Mouse (Mus musculus) kidney, embryonic 16.5 days (tissue): ENCODE measurements around the gene Erc2. TPM values are rescaled to one million over a fixed set of nuclear protein-coding genes. Genes with fewer than 3 reads are reported as not detected.

Experiments
- ATAC-seq: fragments of 200-750 bp; cut with Nextera tagmentation; 2 replicates; pipeline ENCODE4 v1.8.0; 2017; ENCODE audit warnings: moderate TSS enrichment; ENCODE audit not compliant: low FRiP score, low TSS enrichment
- H3K27ac ChIP-seq: fragments of 300-500 bp; sonication (generic); 2 replicates; pipeline ENCODE4 v1.5.1; 2014; ENCODE audit warnings: low read length
- H3K27me3 ChIP-seq: fragments of 300-500 bp; sonication (generic); 2 replicates; pipeline ENCODE4 v1.6.1; 2014; ENCODE audit warnings: low read length, control low read depth, mixed read lengths; ENCODE audit not compliant: insufficient read depth
- H3K36me3 ChIP-seq: fragments of 300-500 bp; sonication (generic); 2 replicates; pipeline ENCODE4 v1.6.1; 2014; ENCODE audit warnings: low read length, control low read depth, mixed read lengths; ENCODE audit not compliant: insufficient read depth
- H3K4me1 ChIP-seq: fragments of 300-500 bp; sonication (generic); 2 replicates; pipeline ENCODE4 v1.6.1; 2014; ENCODE audit warnings: low read length, control low read depth, mixed read lengths; ENCODE audit not compliant: insufficient read depth
- H3K4me2 ChIP-seq: fragments of 300-500 bp; sonication (generic); replicated peaks from 2 replicates; pipeline ENCODE4 v1.6.1; 2014; ENCODE audit warnings: low read depth, low read length
- H3K4me3 ChIP-seq: fragments of 300-500 bp; sonication (generic); 2 replicates; pipeline ENCODE4 v1.5.1; 2014; ENCODE audit warnings: mild to moderate bottlenecking, low read length
- H3K9ac ChIP-seq: fragments of 300-500 bp; sonication (generic); replicated peaks from 2 replicates; pipeline ENCODE4 v1.6.1; 2014; ENCODE audit warnings: low read length
- H3K9me3 ChIP-seq: fragments of 300-500 bp; sonication (generic); 2 replicates; pipeline ENCODE4 v1.6.1; 2016; ENCODE audit warnings: low read length, control low read depth
- WGBS: fragments of 180-500 bp; shearing (Covaris S2); extraction: QIAGEN DNeasy Blood & Tissue Kit; methylation state at CpG from one replicate; pipeline ENCODE4 v1.1.7; 2014; 5-methylcytosine and 5-hydroxymethylcytosine counted together
- polyA plus RNA-seq: library from polyadenylated mRNA; unstranded; fragments of >200 nt; fragmentation: Nextera tagmentation; extraction: Ambion mirVana; gene quantifications from 2 replicates; pipeline ENCODE4 v1.2.1, GENCODE M21; 2015

The Erc2 gene
- polyA plus RNA-seq, 1 experiment from 2014 or later = 4.9 TPM

- H3K27me3 ChIP-seq = no peaks in the 10 kb centered on the region
- H3K4me1 ChIP-seq = no peaks in the 10 kb centered on the region
- no peak overlapping the region for H3K4me2 ChIP-seq
- H3K4me3 ChIP-seq = no peak overlapping the region
- H3K9me3 ChIP-seq = no peaks in the 10 kb centered on the region
- H3K9ac ChIP-seq = no peak overlapping the region
- no peaks in the 10 kb centered on the region for H3K36me3 ChIP-seq
- 88% methylated on average over 2 of the region's 2 CpGs for WGBS
- no peak for ATAC-seq
- no peak overlapping the region for H3K27ac ChIP-seq
These were observed 163.3 kb downstream of the Erc2 start for GRCm38 (mm10) chr14:27785562-27785961.

GRCm38 (mm10) chr14:27789066-27789898 lies 167.1 kb downstream of the Erc2 start:
- Histone ChIP-seq H3K4me3 (no peak overlapping the region), H3K9me3 (no peaks in the 10 kb centered on the region), H3K9ac (no peak overlapping the region), H3K27me3 (no peaks in the 10 kb centered on the region), H3K27ac (no peak overlapping the region), H3K4me1 (no peaks in the 10 kb centered on the region), H3K4me2 (no peak overlapping the region), H3K36me3 (no peaks in the 10 kb centered on the region)
- WGBS = 63% methylated on average over 6 of the region's 6 CpGs
- ATAC-seq = no peak; the same call in 1 of the 2 replicates

GRCm38 (mm10) chr14:27798184-27798934 lies 176.1 kb downstream of the Erc2 start:
- 92% methylated on average over 11 of the region's 11 CpGs for WGBS
- H3K4me2 ChIP-seq = no peak overlapping the region
- no peak overlapping the region for H3K4me3 ChIP-seq
- H3K9ac ChIP-seq = no peak overlapping the region
- H3K36me3 ChIP-seq = no peaks in the 10 kb centered on the region
- no peaks in the 10 kb centered on the region for H3K9me3 ChIP-seq
- ATAC-seq = no peak
- H3K27ac ChIP-seq = no peak overlapping the region
- H3K27me3 ChIP-seq = no peaks in the 10 kb centered on the region
- no peaks in the 10 kb centered on the region for H3K4me1 ChIP-seq

DNA sequence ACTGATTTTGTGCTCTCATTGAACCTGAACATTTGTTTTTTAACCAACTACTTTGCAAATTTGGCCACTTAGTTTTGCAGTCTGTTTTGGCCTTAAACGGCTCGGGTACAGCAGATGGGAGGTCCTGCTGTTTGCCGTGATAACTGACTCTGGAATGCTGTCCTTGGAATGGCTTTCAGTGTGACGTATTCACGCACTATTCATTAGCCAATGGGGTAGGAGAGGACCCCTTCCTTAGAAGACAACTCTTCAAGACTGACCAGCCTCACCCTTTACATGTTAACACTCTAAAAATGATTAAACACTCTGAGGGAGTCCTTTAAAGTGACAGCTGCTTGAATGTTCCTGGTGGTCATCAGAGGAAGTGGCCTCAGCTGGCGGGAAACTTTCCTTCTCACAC lies 178.5 kb downstream of the Erc2 start:
- H3K9ac ChIP-seq = no peak overlapping the region
- H3K4me2 ChIP-seq = no peak overlapping the region
- H3K4me1 ChIP-seq = no peaks in the 10 kb centered on the region
- H3K4me3 ChIP-seq = no peak overlapping the region
- H3K27ac ChIP-seq = no peak overlapping the region
- H3K36me3 ChIP-seq = no peaks in the 10 kb centered on the region
- ATAC-seq = 0 out of 2 replicates have a peak, but pooled peaks have one; percentile 78
- no peaks in the 10 kb centered on the region for H3K9me3 ChIP-seq
- 51% methylated on average over 6 of the region's 6 CpGs for WGBS
- no peaks in the 10 kb centered on the region for H3K27me3 ChIP-seq

GRCm38 (mm10) chr14:27803961-27804360 lies 181.7 kb downstream of the Erc2 start:
- ATAC-seq = no peak
- Histone ChIP-seq H3K27ac (no peak overlapping the region), H3K9me3 (no peaks in the 10 kb centered on the region), H3K4me3 (no peak overlapping the region), H3K36me3 (no peaks in the 10 kb centered on the region), H3K9ac (no peak overlapping the region), H3K4me2 (no peak overlapping the region), H3K27me3 (0 out of 2 replicates have a peak, but pooled peaks cover 1% of the 10 kb centered on the region), H3K4me1 (no peaks in the 10 kb centered on the region)
- 91% methylated on average over 3 of the region's 3 CpGs for WGBS

DNA sequence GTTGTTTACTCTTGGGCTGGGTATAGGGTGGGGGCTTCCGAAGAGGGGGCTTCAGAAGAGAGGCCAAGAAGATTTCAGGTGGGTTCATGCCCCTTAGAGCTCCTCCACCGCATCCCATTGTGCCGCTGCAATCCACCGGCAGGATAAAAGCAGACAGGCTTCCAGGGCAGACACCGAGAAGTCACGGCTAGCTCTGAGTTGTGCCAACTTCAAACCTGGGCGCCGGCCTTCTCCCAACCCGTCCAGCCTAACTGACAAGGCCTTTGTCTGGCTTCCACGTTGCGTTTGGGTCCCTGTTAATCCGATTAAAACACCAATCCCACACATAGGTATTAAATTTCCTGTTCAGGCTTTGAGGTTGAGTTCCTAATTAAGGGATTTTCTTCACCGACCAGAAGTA lies 182.8 kb downstream of the Erc2 start:
- Histone ChIP-seq H3K27me3 (0 out of 2 replicates have a peak, but pooled peaks cover 2% of the 10 kb centered on the region), H3K9me3 (no peaks in the 10 kb centered on the region), H3K4me3 (no peak overlapping the region), H3K9ac (no peak overlapping the region), H3K36me3 (no peaks in the 10 kb centered on the region), H3K4me1 (no peaks in the 10 kb centered on the region), H3K27ac (no peak overlapping the region), H3K4me2 (no peak overlapping the region)
- ATAC-seq = no peak
- WGBS = 65% methylated on average over 13 of the region's 13 CpGs

GRCm38 (mm10) chr14:27808080-27808479 lies 185.9 kb downstream of the Erc2 start:
- Histone ChIP-seq H3K9ac (no peak overlapping the region), H3K4me3 (no peak overlapping the region), H3K4me1 (no peaks in the 10 kb centered on the region), H3K27ac (no peak overlapping the region), H3K36me3 (no peaks in the 10 kb centered on the region), H3K27me3 (0 out of 2 replicates have a peak, but pooled peaks cover 2% of the 10 kb centered on the region), H3K9me3 (no peaks in the 10 kb centered on the region), H3K4me2 (no peak overlapping the region)
- no peak for ATAC-seq
- 2% methylated on average over 9 of the region's 9 CpGs for WGBS

- no peaks in the 10 kb centered on the region for H3K36me3 ChIP-seq
- H3K4me3 ChIP-seq = no peak overlapping the region
- no peak overlapping the region for H3K27ac ChIP-seq
- no peak overlapping the region for H3K9ac ChIP-seq
- no peaks in the 10 kb centered on the region for H3K4me1 ChIP-seq
- no peak for ATAC-seq
- 40% methylated on average over 10 of the region's 10 CpGs for WGBS
- no peaks in the 10 kb centered on the region for H3K9me3 ChIP-seq
- H3K4me2 ChIP-seq = no peak overlapping the region
- 0 out of 2 replicates have a peak, but pooled peaks cover 2% of the 10 kb centered on the region for H3K27me3 ChIP-seq
These were observed 186.4 kb downstream of the Erc2 start for GRCm38 (mm10) chr14:27808523-27809114.

GRCm38 (mm10) chr14:27810790-27811189 lies 188.6 kb downstream of the Erc2 start:
- Histone ChIP-seq H3K36me3 (no peaks in the 10 kb centered on the region), H3K9me3 (no peaks in the 10 kb centered on the region), H3K4me3 (no peak overlapping the region), H3K27me3 (0 out of 2 replicates have a peak, but pooled peaks cover 2% of the 10 kb centered on the region), H3K4me1 (no peaks in the 10 kb centered on the region), H3K27ac (no peak overlapping the region), H3K4me2 (no peak overlapping the region), H3K9ac (no peak overlapping the region)
- no peak for ATAC-seq
- WGBS = 41% methylated on average over 7 of the region's 7 CpGs
